Mouse (Mus musculus): Measurements from ENCODE around the gene Lyzl6.

GRCm38 (mm10) chr11:103665695-103666094, 27.0 kb upstream of the Lyzl6 start:
- no peak for TF ChIP-seq CTCF (IDR thresholded peaks at IDR 0.05; ENCODE audit: extremely low read depth, insufficient read length, insufficient replicate concordance, low read depth, low read length)
- no peak for TF ChIP-seq POLR2A (IDR thresholded peaks at IDR 0.05; ENCODE audit: low read depth, low read length)
